Mouse (Mus musculus) adrenal gland, postnatal 14 days (tissue): Measurements from ENCODE around the gene Rin2. TPM values are rescaled to one million over a fixed set of nuclear protein-coding genes. Genes with fewer than 3 reads are reported as not detected.

ENCODE experiments used
- DNase-seq: peaks from one replicate; pipeline ENCODE4 v3.0.0; 2021; ENCODE audit warnings: mixed read lengths
- total RNA-seq: library from RNA; stranded (reverse); gene quantifications from 2 replicates; pipeline ENCODE4 v1.2.3, GENCODE M21; 2021

Rin2 gene
- total RNA-seq, 1 experiment from 2014 or later, result 21.8 TPM

- no peak for DNase-seq
Measured at GRCm38 (mm10) chr2:145787486-145787885, 112.5 kb downstream of the Rin2 start.

- no peak for DNase-seq
Measured at GRCm38 (mm10) chr2:145788562-145789346, 113.7 kb downstream of the Rin2 start.

GRCm38 (mm10) chr2:145793702-145794101 is 118.7 kb downstream of the Rin2 start:
- no peak for DNase-seq

GRCm38 (mm10) chr2:145794318-145794954 is 119.4 kb downstream of the Rin2 start:
- peak; percentile 71 for DNase-seq

GRCm38 (mm10) chr2:145797851-145798250 is 122.8 kb downstream of the Rin2 start:
- peak; percentile 38 for DNase-seq

GRCm38 (mm10) chr2:145798954-145799353 is 123.9 kb downstream of the Rin2 start:
- no peak for DNase-seq

GRCm38 (mm10) chr2:145801322-145802052 is 126.5 kb downstream of the Rin2 start:
- DNase-seq, result peak; percentile 64

- no peak for DNase-seq
Measured at GRCm38 (mm10) chr2:145802626-145803025, 127.6 kb downstream of the Rin2 start.

GRCm38 (mm10) chr2:145803822-145804342 is 128.9 kb downstream of the Rin2 start:
- DNase-seq, result no peak

GRCm38 (mm10) chr2:145804524-145804923 is 129.5 kb downstream of the Rin2 start:
- no peak for DNase-seq

GRCm38 (mm10) chr2:145807276-145807675 is 132.3 kb downstream of the Rin2 start:
- no peak for DNase-seq

- DNase-seq, result no peak
Measured at GRCm38 (mm10) chr2:145808251-145808650, 133.2 kb downstream of the Rin2 start.

- no peak for DNase-seq
Measured at GRCm38 (mm10) chr2:145808667-145809066, 133.7 kb downstream of the Rin2 start.

- peak; percentile 27 for DNase-seq
Measured at GRCm38 (mm10) chr2:145810676-145811075, 135.7 kb downstream of the Rin2 start.

GRCm38 (mm10) chr2:145812818-145813217 is 137.8 kb downstream of the Rin2 start:
- no peak for DNase-seq

- DNase-seq, result no peak
Measured at GRCm38 (mm10) chr2:145817195-145817594, 142.2 kb downstream of the Rin2 start.

GRCm38 (mm10) chr2:145822013-145822782 is 147.2 kb downstream of the Rin2 start:
- no peak for DNase-seq

- DNase-seq, result no peak
Measured at GRCm38 (mm10) chr2:145822783-145823729, 148.0 kb downstream of the Rin2 start.

GRCm38 (mm10) chr2:145824749-145825148 is 149.7 kb downstream of the Rin2 start:
- no peak for DNase-seq

- no peak for DNase-seq
Measured at GRCm38 (mm10) chr2:145825221-145825620, 150.2 kb downstream of the Rin2 start.

GRCm38 (mm10) chr2:145827930-145828329 is 152.9 kb downstream of the Rin2 start:
- DNase-seq, result no peak
